Mouse (Mus musculus) cerebellum, postnatal 14 days (tissue): ENCODE data around the gene Olfr771.
"Not testable (repeated sequence)": the region's sequence is repeated elsewhere in the genome, so short reads cannot be mapped to it uniquely, and the experiment has no call there.

Experiments used
- DNase-seq, 2 experiments: peaks; one replicate each; pipeline ENCODE4 v3.0.0; 2021; ENCODE audit warnings: mixed read lengths in 2 of 2

Gene Olfr771

DNA sequence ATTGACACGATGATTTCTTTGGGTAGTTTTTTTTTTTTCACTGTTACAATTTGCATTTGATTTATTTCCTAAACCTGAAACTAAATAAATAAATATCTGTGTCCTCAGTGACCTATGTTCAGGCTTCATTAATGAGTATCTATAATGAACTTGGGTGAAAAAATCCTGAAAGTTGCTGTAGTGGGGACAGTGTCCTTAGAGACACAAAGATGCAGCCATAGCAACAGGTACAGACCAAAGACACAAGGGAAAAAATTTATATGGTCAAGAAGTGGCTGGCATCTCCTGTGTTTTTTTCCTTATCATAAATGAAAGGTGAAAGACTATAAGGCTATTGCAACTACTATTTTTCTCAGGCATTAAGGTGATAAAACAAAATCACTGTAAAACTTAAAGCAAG, at the start of gene Olfr771:
Olfr771 (minus strand) TSS at position 101 of the 400 bp plus-strand sequence.
- no peak for DNase-seq

DNA sequence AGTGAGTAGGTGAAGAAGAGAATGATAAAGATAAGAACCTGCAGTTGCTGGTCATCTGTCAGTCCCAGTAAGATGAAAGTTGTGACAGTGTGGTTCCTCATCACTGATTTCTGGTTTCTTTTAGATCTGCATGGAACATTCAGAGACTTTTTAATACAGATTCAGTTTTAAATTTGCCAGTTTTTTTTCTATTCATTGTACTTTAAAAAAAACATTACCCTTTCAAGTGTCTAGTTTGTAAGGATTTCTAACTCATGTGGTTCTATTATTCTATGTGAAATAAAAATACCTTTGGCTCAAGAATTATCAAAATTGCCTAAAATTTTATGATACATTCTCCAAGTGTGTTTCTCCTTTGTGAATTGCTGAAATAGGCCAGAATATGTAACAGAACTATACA, 22.8 kb upstream of the Olfr771 start, which contains the start of gene Olfr773:
Olfr773 (minus strand) TSS at position 101 of the 400 bp plus-strand sequence.
- DNase-seq, result not testable (repeated sequence)

- not testable (repeated sequence) for DNase-seq
Observed at GRCm38 (mm10) chr10:129177821-129178220, 13.3 kb upstream of the Olfr771 start, which contains the start of gene Olfr772. Gene Olfr772, minus strand, starts transcription at chr10:129177921.

DNA sequence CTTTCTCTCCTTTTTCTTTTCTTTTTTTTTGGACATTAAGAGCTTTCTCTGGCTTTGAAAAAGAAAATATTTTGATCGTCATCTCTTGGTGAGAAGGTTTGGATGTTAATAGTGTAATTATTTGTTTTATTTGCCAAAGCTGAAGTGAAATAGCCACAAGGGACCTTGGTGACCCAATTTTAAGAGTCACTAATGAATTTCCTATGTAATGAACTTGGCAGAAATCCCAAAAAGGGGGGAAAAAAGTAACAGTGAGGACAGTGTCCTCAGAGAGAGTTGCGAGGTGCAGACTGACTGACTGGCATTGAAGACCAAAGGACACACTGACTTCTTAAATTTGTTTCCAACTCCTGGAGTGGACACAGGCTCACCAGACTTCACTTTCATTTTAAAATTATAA, 25.7 kb downstream of the Olfr771 start, which contains the start of gene Olfr770:
Olfr770 (minus strand) TSS at position 101 of the 400 bp plus-strand sequence.
- no peak for DNase-seq

DNA sequence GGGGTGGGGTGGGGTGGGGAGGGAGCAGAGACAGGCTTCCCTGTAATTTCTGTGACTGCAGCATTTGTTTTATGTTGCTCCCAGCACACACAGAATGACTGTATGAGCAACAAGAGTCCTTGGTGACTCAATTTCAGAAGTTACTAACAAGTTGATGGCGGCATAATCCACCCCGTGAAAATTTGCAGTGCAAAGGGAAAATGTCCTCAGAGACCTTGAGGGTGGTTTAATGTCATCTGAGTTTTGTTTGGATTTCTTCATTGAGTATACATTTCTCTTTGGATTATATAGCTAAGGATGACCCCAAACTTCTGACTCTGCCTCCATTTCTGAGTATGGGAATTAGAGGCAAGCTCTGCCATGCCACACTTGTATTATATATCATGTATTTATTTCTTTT, 46.8 kb downstream of the Olfr771 start, which contains the start of gene Olfr769:
Olfr769 (minus strand) TSS at position 101 of the 400 bp plus-strand sequence.
- no peak for DNase-seq

DNA sequence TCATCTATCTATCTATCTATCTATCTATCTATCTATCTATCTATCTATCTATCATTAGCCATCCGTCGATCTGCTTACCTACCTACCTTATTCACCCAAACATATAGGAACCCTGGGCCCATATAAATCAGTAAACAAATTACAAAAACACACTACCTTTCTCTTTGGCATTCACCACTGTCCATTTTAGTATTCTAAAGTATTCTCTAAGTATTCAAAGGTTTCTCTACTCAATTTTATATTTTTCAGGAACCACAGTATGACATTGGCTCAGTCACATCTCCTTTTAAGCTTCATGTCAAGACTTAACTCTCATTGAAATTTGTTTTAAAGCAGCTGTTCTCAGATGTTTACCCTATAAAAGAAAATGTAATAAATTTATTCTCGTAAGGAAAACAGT, 49.4 kb downstream of the Olfr771 start:
- no peak for DNase-seq
